Mouse (Mus musculus) testis, adult 2 months (tissue): ENCODE data around the gene Btbd11.

Experiments
- CTCF ChIP-seq: fragments of 200-500 bp; IDR thresholded peaks from 2 replicates; pipeline ENCODE4 v1.5.1; 2012; ENCODE audit warnings: low read depth, mild to moderate bottlenecking, inconsistent platforms, low read length, moderate library complexity; ENCODE audit not compliant: control insufficient read depth, insufficient read depth, insufficient replicate concordance
- POLR2A ChIP-seq: fragments of 200-500 bp; IDR thresholded peaks from 2 replicates; pipeline ENCODE4 v1.6.1; 2012; ENCODE audit warnings: low read depth, mild to moderate bottlenecking, inconsistent platforms, low read length, moderate library complexity; ENCODE audit not compliant: control insufficient read depth

DNA sequence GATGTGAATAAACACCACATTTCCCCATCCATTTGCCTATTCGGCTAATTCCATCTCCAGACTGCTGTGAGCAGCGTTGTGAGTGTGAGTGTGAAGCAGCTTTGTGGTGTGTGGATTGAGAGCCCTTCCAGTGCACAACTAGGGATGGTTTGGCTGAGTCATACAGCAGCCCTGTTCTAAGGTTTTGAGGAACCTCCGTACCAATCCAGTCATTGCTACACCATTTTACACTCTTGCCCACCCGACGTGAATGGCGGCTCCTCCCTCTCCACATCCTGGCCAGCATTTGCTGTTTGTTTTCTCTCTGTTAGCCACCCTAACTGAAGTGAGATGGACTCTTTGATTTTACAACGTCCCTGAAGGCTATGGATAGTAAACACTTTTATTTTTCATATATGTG, 186.0 kb downstream of the Btbd11 start:
- TF ChIP-seq CTCF = no peak
- no peak for TF ChIP-seq POLR2A
